Mouse (Mus musculus): ENCODE measurements around the gene Padi4.

Gene Padi4

DNA sequence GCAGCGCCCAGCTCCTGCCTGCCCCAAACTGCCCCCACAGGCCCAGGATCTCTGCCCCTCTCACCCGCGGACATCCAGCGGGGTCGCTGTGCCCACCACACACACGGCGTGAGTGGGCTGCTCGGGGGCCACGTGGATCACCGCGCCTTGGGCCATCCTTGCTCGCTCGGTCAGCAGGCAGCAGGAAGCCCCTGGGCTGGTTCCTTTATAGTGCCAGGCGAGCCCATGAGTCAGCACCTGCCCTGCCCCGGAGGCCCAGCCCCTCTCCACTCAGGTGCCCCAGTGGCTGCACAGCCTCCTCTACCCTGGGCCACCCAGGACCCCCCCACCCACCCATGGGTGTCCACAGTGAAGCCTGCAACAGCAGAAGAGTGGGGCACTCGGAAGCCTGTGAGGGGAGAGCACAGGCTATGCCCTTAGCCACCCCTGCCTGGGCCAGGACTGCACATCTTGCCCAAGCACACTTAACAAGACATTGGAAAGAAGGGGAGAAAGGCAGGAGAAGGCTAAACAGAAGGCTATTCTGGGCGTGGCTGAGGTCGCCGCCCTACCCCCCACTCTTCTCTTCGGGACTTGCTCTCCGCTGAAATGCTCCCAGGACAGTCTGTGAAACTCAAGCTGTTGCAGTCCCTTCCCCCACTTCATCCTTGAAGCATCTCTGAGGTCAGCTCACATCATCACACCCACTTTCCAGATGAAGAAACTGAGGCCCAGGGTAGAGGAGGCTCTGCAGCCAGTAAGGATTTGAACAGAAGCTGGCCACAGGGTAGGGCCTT, at the start of gene Padi4:
TSS of gene Padi4 (minus strand) at position 212 of the 776 bp plus-strand sequence.
- DNase-seq (ENCODE audit: low spot score), result no peak

DNA sequence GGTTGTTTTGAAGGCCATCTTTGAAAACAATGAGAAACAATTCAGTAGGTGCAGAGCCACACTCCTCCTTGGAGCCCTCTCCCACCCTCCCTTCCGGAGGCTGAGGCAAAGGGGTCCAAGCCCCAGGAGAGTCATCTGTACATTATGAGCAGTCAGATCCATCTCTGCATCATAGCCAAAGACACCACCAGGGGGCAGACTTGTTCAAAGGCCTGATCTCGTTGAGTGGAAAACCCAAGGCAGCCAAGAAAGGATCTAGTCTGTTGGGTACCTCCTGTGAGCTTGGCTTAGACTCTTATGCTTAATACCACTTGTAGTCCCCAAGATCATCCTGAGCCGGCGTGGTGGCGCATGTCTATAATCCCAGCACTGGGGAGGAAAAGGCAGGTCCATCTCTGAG, 48.0 kb upstream of the Padi4 start:
- no peak for DNase-seq (ENCODE audit: low spot score)

DNA sequence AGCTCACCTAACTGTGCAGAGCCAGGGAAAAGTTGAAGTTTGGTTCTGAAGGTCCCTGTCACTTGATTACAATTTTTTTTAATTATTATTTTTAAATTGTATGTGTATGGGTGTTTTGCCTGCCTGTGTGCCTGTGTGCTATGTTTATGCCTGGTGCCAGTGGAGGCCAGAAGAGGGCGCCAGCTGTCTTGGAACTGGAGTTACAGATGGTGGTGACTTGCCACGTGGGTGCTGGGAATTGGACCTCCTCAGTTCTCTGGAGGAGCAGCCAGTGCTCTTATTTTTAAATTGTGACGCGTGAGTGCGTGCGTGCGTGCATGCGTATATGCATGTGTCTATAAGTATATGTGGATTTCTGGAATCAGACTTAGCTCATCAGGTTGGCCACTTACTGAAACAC, 43.4 kb upstream of the Padi4 start:
- DNase-seq (ENCODE audit: low spot score), result no peak

DNA sequence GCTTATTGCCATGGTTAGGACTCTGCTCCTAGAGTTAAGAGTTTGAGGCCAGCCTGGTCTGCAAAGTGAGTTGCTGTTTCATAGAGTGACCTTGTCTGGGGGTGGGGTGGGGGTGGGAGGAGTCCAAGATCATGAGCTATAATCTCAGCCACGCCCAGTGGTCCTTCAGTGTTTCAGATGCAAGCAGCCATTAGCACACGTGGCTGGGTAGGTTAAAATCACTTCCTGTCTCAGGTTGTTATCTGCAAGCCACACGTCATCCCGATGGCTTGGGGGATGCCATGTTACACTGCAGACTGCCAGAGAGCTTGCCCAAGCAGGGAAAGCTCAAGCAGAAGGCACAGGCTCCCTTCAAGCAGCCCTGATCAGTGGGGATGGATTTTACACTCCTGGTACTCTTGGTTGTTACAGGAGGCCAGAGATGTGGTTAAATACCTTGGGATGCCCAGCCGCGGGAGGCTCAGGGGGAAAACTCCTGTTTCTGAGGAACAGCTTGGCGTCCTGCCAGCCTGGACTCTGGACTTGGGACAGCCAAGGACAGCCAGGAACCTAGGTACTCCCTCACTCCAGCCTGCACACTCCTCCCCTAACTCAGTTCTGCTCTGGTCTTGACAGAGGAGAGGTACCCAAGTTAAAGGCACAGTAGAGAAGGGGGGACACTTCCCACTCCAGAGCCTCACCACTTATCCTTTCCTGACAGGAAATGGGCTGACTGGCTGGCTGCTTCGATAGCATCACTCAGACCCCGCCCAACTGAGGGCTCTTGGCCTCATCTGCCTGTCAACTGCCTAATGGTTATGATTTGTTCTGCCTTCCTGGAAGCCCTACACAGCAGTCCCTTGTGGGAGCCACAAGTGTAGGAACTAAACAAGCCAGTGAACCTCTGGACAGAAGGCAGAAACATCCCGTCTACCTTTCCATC, 42.2 kb upstream of the Padi4 start:
- DNase-seq (ENCODE audit: low spot score), result peak; percentile 74

DNA sequence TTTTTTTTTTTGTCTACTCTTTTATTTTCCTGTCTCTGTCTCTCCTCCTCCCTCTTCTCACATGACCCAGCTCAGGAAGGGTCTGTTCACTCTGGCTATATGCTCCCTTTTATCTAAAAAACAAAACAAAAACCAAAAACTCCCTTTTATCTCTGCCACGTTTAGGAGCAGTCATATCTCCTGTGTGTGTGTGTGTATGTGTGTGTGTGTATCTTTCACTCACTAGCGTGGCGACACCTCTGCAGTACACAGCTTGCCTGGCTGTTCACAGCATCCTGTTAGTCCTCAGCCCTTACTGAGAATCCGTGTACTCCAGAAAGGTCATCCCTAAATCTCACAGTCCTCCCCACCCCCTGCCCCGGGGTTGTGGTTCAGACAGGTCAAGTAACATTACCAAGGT, 41.5 kb upstream of the Padi4 start:
- no peak for DNase-seq (ENCODE audit: low spot score)

DNA sequence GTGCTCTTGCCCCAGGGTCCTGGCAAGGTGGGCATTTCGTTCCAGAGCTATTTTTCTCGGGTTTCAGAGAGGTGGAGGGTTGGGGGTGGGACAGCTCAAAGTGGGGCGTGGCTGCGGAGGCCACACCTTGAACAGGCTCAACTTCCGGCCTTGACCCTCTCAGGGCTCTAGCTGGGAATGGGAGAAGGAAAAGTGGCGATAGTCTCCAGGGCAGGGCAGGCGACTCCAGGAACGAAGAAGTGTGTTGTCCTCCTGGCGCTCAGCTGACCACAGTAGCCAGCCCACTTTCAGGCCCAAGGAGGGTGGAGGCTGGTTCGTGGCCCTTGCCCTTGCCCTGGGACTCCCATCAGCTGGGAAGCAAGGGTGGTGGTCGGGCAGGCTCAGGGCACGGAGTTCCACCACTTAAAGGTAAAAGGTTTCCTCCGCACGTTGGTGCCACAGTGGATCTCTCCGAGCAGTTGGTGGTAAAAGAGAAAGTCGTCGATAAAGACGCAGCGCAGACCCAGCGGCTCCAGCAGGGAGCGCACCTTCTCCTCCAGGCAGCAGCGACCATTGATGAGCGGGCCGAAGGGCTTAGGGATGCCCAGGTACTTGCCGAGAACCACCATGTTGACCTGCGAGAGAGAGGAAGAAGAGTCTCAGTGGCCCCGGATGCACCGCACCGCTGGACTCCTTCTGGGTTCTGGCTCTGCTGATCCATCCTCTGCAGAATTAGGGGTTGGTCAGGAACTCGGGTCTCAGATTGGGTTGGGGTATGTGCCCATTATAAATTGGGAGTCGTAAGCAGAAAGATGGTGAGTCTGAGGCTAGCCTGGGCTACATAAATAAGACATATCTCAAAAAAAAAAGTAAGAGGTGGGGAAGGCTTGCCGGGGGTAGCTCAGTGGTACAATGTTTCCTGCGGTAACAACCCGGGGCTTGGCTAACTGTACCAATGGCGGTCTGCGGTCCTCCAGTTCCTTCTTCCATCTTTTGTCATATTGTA, 40.5 kb upstream of the Padi4 start:
- DNase-seq (ENCODE audit: low spot score), result no peak

DNA sequence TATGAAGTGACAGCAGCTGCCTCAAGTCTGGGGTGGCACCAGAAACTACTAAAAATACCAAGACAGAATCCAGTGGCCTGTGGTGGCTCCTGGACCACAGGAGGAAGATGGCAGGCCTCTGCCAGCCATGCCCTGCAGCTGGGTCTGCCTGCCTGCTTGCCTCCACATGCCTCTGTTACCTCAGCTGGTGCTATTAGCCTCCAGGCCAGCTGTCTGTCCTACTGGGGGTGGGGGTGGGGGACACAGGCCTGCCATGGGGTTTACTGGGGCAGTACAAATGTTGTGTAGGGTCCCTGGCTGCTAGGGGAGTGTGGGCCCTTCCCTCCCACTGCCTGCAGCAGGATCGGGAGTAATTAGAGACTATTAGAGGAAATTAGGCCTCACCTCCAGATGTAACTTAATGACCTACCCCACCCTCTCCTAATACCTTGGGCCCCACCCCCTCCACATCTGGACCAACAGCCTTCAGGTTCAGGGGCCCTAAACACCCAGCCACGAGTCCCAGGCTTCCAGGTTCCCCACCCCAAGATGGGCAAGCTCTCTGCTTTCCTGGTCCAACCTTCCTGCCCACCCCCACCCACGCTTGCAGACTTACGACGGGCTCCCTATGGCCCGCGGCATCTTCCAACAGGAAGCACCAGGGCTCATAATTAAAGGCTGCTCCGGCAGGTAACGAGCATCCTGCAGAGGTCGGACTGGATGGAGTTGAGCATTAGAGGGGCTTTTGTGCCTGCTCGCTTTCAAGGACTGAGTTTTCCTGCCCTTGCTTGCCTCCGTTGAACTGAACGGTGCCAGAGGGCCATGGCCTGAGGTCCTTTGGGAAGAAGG, 39.5 kb upstream of the Padi4 start:
- no peak for DNase-seq (ENCODE audit: low spot score)

DNA sequence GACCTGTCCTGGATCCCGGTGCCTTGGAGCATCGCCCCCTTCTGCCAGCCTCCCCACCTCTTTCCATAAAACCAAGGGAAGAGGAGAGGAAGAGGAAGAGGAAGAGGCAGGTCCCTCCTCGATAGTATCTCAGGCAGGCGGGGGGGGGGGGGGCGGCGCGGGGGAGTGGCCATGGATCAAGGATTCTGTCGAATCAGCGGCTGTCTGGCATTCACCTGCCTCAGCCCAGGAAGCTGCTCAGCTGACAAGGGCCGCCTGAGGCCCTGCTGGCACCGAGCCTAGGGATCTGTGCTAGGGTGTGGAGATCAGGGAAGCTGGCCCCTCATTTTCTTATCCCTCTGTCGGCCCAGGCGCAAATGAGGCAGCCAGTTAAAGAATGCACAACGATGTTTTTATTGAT, 38.6 kb upstream of the Padi4 start:
- DNase-seq (ENCODE audit: low spot score), result peak; percentile 82

DNA sequence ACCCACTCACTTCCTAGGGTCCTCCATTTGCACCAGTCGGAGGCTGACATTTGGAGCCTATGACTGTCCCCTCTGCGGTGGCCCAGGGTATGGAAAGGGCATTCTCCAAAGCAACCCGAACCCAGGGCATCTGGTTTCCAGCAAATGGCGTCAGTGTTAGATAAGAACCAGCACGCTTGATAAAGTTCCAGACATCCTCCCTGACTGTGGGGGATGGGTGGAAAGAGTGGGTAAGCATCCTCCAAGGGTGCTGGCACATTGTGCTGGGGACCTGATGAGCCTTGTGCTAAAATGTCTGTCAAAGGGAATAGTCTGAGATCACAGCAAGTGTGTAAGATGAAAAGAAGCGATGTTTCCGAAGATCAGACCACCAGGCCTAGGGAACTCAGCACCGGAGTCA, 38.2 kb upstream of the Padi4 start:
- peak; percentile 70 for DNase-seq (ENCODE audit: low spot score)

DNA sequence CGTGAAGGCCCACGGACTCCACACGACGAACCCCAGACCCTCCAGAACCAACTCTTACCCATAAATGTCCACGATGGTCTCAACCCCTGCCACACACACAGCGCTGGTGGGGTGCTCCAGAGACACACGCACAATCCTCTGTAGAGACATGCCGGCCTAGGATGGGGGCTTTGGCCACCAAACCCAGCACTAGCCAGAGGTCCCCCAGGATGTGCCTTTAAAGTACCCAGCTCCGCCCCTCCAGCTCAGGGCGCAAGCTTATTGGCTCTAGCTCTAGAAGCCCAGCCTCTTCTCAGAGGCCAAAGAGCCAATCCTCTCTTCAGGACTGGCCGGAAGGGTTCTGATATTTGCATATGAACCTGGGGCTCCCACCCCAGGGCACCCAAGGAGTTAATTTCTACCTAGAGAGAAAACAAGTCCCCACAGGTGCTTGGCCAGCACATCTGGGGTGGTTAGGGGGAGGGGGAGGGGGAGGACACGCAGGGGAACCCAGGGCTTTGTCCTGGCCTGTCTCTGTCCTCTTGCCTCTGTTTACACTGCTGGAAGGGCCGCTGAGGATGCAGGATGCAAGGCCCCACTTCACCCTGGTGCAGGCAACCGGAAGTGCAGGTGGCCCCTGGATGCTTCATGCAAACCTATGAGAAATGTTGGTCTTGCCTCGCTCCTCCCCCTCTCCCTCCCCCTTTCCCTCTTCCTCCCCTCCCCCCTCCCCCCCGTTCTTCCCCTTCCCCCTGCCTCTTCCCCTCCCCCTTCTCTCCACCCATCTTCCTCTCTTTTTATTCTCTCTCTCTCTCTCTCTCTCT, 36.6 kb upstream of the Padi4 start, which contains the start of gene Padi3:
TSS of gene Padi3 (minus strand) at position 191 of the 803 bp plus-strand sequence.
- DNase-seq (ENCODE audit: low spot score), result no peak

DNA sequence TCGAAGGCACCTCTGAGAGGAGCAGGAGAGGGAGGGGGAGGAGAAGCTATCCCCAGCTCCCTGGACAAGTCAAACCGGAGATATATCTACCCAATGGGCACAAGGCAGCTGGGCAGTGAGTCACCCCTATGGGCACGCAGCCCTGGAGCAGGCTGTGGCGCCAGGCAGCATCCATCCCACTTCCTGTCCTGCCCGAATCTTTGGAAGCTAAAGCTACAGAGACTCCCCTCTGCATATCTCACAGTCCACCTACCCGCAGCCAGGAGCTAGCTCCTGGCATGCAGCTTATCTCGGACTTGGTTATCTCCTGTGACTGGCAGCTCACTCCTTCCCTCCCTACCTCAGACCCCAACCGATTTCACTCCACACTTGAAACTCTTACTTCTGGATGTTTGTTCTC, 35.1 kb upstream of the Padi4 start:
- peak; percentile 60 for DNase-seq (ENCODE audit: low spot score)

DNA sequence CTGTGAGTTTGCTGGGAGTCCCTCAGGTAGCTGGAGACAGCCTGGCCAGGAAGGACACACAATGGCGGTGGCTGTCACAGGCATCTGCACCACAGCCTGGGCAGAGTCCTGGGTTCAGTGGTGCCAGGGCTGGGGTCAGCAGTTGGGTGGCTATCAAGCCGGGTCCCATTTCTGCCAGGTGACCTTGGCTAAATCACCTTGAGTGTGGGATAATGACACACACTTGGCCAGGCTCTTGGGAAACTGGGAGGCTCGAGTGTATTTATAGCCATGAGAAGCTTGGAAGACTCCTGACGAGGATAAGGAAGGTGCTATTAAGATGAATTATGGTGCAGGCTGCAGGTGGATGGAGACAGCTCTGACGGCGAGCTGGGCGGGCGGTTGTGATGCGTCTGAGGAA, 30.6 kb upstream of the Padi4 start:
- DNase-seq (ENCODE audit: low spot score), result no peak

DNA sequence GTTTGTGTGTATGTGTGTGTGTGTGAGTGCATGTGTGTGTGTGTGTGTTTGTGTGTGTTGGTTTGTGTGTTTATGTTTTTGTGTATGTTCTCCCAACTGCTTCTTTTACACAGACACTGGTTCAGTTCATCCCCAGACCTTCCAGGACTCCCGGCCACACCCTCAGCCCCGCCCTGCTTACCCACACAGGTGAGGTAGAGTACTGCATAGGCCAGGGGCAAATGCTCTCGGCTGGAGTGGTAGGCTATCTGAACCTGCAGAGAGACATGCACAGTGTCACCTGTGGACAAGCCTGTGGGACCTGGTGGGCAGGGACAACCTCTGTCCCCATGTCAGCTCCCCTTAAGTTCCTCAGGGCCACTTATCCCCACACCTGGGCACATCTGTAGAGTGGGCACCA, 27.3 kb upstream of the Padi4 start:
- DNase-seq (ENCODE audit: low spot score), result no peak

DNA sequence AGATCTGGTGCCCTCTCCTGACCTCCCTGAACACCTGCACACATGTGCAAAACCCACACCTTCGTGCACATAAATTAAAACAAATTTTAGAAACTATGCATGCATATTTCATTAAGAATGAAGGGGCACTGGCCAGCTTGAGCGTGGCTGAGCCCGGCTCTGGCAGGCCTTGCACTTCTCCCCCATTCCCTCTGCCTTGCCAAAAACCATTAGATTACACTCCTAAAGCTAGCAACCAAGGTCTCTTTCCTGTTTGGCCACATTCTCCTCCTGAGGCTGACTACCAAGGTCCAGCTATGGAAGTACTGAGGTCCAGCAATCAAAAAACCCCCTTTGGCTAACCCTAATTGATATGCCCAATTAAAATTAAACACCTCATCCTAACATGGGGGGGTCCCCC, 22.8 kb upstream of the Padi4 start:
- no peak for DNase-seq (ENCODE audit: low spot score)

DNA sequence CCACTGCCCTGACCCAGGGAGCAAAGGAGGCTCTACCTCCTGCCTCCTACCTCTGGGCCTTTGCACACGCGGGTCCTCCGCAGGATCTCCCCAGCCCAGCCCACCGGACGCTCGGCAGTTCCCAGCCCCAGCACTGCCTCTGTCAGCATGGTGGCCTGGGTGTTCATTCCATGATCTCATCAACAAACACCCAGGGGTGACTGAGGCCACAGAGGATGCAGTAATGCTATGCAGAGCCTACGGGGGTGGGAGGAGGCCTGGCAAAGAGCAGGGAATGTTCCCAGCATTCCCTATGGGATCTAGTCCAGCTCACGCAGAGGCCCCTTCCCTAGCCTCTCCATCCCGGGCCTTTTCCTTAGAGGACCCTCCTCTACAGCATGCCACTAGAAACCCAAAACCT, 20.6 kb upstream of the Padi4 start:
- DNase-seq (ENCODE audit: low spot score), result no peak

DNA sequence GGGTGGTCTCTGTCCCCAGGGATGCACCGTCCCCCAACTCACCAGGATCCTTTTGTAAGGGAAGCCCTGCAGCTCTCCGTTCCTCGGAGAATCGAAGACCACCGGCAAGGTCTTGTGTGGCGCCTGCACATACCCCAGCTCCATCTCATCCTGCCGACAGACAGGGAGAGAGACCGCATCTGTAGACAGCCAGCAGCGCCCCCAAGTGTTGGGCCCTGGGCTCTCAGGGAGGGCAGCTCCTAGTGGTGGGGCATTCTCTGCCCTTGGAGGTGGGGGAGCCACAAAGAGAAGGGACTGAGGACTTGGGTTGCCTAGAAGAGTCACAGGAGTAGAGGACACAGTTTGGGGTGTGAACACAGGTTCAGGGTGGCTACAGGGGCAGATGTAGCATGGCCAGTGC, 19.8 kb upstream of the Padi4 start:
- no peak for DNase-seq (ENCODE audit: low spot score)

DNA sequence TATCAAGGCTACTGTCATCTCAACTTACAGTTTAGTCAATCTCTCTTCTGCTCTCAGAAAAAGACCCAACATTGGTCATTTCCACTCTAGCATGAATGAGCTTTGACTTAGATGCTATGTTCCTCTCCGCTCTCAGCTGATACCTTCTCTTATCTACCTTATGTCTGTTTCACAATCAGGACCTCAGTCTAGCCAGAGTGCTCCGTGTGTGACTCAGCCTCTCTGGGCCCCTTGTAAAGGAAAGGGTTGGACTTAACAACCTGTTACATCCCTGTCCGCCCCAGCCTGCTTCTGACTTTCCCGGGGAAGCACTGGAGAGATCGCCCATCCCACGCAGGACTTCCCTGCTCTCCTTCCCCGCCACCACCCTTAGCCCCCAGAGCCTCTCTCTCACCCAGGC, 18.5 kb upstream of the Padi4 start:
- DNase-seq (ENCODE audit: low spot score), result no peak

DNA sequence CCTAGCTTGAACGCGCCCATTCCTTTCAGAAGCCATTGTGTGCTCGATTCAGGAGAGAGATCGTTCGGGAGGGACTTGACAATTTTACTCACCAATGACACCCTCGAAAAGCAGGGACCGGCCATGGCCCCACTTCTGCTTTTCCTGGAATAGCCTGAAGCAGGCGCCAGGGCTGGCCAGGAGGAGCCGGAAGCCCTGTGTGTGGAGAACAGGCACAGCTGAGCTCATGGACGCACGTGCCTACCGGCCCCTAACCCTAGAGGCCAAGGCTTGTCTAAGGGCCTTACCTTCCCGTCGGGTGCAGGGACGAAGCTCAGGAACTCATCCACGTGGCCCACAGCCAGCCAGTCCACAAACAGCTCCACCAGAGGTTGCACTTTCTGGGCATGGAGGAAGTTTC, 17.0 kb upstream of the Padi4 start:
- no peak for DNase-seq (ENCODE audit: low spot score)

DNA sequence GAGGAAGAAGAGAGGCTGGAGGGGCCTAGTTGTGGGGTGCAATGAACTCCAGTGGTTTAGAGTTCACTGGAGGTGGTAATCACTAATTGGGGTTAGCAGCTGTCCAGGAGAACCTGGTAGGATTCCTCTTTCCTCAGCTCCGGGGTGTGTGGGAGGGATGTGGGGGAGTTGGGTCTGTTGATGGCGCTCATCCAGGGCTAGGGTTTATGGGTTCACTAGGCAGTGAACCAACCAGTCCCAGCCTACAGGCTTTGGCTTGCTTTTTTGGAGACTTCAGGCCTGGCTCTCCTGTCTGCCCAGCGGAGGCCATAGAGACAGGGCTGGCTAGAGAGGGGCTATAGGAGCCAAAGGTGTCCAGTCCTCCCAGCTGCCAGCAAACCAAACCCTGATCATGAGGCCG, 15.9 kb upstream of the Padi4 start:
- no peak for DNase-seq (ENCODE audit: low spot score)

DNA sequence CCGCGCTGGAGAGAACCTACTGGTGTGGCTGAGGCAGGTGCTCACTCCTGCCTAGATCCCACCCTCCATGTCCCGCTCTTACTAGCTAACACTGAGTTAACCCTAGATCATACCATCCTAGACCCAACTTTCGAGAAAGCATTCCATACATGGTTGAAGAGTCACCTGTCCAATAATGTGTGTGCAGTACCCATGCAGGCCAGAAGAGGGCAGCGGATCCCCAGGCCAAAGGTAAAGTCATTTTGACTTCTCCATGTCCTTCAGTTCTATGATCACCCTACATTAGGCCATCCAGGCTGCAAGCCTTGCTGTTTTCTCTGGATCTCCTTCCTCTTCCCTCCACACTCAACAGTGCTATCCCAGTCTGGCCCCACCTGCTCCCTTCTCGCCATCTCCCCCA, 14.9 kb upstream of the Padi4 start:
- peak; percentile 48 for DNase-seq (ENCODE audit: low spot score)
